Mouse (Mus musculus): ENCODE data around the gene Tpte.

DNA sequence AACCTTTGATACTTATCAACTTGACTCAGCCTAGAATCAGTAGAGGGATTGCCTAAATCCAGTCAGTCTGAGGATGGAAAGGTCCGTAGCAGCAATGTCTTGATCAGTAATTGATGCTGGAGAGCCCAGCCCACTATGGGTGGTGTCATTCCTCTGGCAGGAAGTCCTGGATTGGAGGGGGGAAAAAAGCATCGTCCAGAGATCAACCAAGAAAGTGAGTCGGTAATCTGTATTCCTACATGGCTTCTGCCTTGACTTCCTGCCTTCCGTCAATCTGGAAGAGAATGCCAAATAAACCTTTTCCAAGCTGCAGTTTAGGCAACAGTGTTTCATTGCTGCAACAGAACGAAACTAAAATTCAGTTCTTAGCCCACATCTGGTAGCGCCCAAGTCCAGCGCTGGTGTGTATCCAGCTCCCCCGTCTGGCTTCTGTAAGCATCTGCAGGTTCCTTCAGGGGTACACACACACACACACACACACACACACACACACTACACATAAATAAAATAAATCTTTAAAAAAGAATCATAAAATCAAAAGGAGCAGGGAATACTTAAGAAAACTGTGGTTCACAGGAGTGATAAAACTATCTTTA is 116.1 kb downstream of the Tpte start:
- TF ChIP-seq POLR2A (IDR thresholded peaks at IDR 0.05; ENCODE audit: low read depth, low read length) (peak; percentile 23; the same call in 1 of the 2 replicates), CTCF (IDR thresholded peaks at IDR 0.05; ENCODE audit: borderline replicate concordance, insufficient read depth, low read length) (no peak)
